Mouse (Mus musculus) liver, postnatal 0 days (tissue): Measurements from ENCODE around the gene Cish. TPM values are rescaled to one million over a fixed set of nuclear protein-coding genes. Genes with fewer than 3 reads are reported as not detected.

ENCODE experiments used
- ATAC-seq: fragments of 200-750 bp; cut with Nextera tagmentation; 2 replicates; pipeline ENCODE4 v1.8.0; 2017; ENCODE audit warnings: mild to moderate bottlenecking, moderate library complexity
- DNase-seq: peaks from one replicate; pipeline ENCODE4 v3.0.0-alpha.2; 2016
- H3K27ac ChIP-seq: fragments of 300-500 bp; sonication (generic); 2 replicates; pipeline ENCODE4 v1.5.1; 2014; ENCODE audit warnings: antibody characterized with exemption, moderate library complexity, mild to moderate bottlenecking, low read depth
- H3K27me3 ChIP-seq: fragments of 300-500 bp; sonication (generic); 2 replicates; pipeline ENCODE4 v1.6.1; 2014; ENCODE audit warnings: low read length, control low read depth, mixed read lengths; ENCODE audit not compliant: insufficient read depth
- H3K36me3 ChIP-seq: fragments of 300-500 bp; sonication (generic); replicated peaks from 2 replicates; pipeline ENCODE4 v1.6.1; 2014; ENCODE audit warnings: mild to moderate bottlenecking, control low read depth, low read length, moderate library complexity, mixed read lengths; ENCODE audit not compliant: insufficient read depth
- H3K4me1 ChIP-seq: fragments of 300-500 bp; sonication (generic); 2 replicates; pipeline ENCODE4 v1.6.1; 2014; ENCODE audit warnings: antibody characterized with exemption, mild to moderate bottlenecking, control low read depth; ENCODE audit not compliant: insufficient read depth
- H3K4me2 ChIP-seq: fragments of 300-500 bp; sonication (generic); 2 replicates; pipeline ENCODE4 v1.6.1; 2014; ENCODE audit warnings: low read depth, mild to moderate bottlenecking, low read length, moderate library complexity, mixed read lengths
- H3K4me3 ChIP-seq: fragments of 300-500 bp; sonication (generic); 2 replicates; pipeline ENCODE4 v1.5.1; 2014; ENCODE audit warnings: low read depth, low read length
- H3K9ac ChIP-seq: fragments of 300-500 bp; sonication (generic); replicated peaks from 2 replicates; pipeline ENCODE4 v1.6.1; 2014; ENCODE audit warnings: mild to moderate bottlenecking, moderate library complexity
- H3K9me3 ChIP-seq: fragments of 300-500 bp; sonication (generic); 2 replicates; pipeline ENCODE4 v1.6.1; 2016; ENCODE audit warnings: mild to moderate bottlenecking, control low read depth, low read length, mixed read lengths
- CTCF ChIP-seq: sonication (generic); IDR thresholded peaks from 2 replicates; pipeline ENCODE4 v1.5.1; 2016; ENCODE audit warnings: antibody characterized with exemption, low read depth
- EP300 ChIP-seq: IDR thresholded peaks from 2 replicates; pipeline ENCODE4 v1.6.1; 2016; ENCODE audit warnings: antibody characterized with exemption, low read depth, mild to moderate bottlenecking
- whole genome bisulfite sequencing: fragments of 180-500 bp; shearing (Covaris S2); extraction: QIAGEN DNeasy Blood & Tissue Kit; methylation state at CpG from one replicate; pipeline ENCODE4 v1.1.7; 2014; ENCODE audit not compliant: insufficient replicate concordance; 5-methylcytosine and 5-hydroxymethylcytosine counted together
- polyA plus RNA-seq: library from polyadenylated mRNA; unstranded; fragments of >200 nt; fragmentation: Nextera tagmentation; extraction: Ambion mirVana; gene quantifications from 2 replicates; pipeline ENCODE4 v1.2.1, GENCODE M21; 2015

Cish gene
- polyA plus RNA-seq, 1 experiment from 2014 or later, result 21.9 TPM

- 67% methylated on average over 3 of the region's 3 CpGs for WGBS
- DNase-seq, result no peak
- TF ChIP-seq EP300, result no peak
- no peak for TF ChIP-seq CTCF
- no peak overlapping the region for H3K4me3 ChIP-seq
- no peaks in the 10 kb centered on the region for H3K9me3 ChIP-seq
- no peaks in the 10 kb centered on the region for H3K27me3 ChIP-seq
- H3K27ac ChIP-seq, result no peak overlapping the region
- no peak for ATAC-seq
- no peak overlapping the region for H3K4me2 ChIP-seq
- peaks cover 5% of the 10 kb centered on the region; the same call in 1 of the 2 replicates for H3K36me3 ChIP-seq
- no peak overlapping the region for H3K9ac ChIP-seq
- no peaks in the 10 kb centered on the region for H3K4me1 ChIP-seq
Observed at GRCm38 (mm10) chr9:107255596-107255995, 40.2 kb upstream of the Cish start.

- DNase-seq (no peak), ATAC-seq (no peak)
- H3K4me1 ChIP-seq, result no peaks in the 10 kb centered on the region
- peaks cover 5% of the 10 kb centered on the region; the same call in 1 of the 2 replicates for H3K36me3 ChIP-seq
- no peak overlapping the region for H3K4me2 ChIP-seq
- 81% methylated on average over 6 of the region's 6 CpGs for WGBS
- no peaks in the 10 kb centered on the region for H3K27me3 ChIP-seq
- no peaks in the 10 kb centered on the region for H3K9me3 ChIP-seq
- H3K9ac ChIP-seq, result no peak overlapping the region
- TF ChIP-seq CTCF, result no peak
- H3K27ac ChIP-seq, result no peak overlapping the region
- no peak overlapping the region for H3K4me3 ChIP-seq
Observed at GRCm38 (mm10) chr9:107259571-107259970, 36.3 kb upstream of the Cish start.

DNA sequence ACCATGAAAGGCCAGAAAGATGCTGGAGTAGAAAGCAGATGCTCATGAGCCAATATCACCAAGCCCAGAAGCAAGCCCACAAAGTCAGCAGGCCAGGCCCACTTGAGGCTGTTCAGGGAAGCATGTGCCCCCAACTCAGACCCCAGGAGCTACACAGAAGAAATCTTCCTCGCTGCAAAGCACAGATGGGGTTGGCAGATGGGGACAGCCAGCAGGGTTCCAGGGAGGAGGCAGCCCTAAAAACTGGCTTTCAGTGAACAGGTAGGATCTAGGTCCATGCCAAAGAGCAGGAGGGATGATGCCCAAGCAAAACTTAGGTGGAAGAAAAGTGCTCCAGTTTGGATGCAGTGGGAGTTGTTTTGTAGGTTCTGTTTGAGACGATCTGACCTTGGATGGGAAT lies 35.4 kb upstream of the Cish start:
- H3K4me2 ChIP-seq, result no peak overlapping the region
- no peak overlapping the region for H3K27ac ChIP-seq
- H3K27me3 ChIP-seq, result no peaks in the 10 kb centered on the region
- 54% methylated on average over 2 of the region's 2 CpGs for WGBS
- H3K4me1 ChIP-seq, result no peaks in the 10 kb centered on the region
- H3K4me3 ChIP-seq, result no peak overlapping the region
- no peak for TF ChIP-seq EP300
- TF ChIP-seq CTCF, result no peak
- no peak for DNase-seq
- no peaks in the 10 kb centered on the region for H3K9me3 ChIP-seq
- no peak overlapping the region for H3K9ac ChIP-seq
- H3K36me3 ChIP-seq, result 0 out of 2 replicates have a peak, but pooled peaks cover 5% of the 10 kb centered on the region
- ATAC-seq, result no peak

- no peak overlapping the region for H3K27ac ChIP-seq
- H3K4me1 ChIP-seq, result no peaks in the 10 kb centered on the region
- H3K4me2 ChIP-seq, result no peak overlapping the region
- H3K36me3 ChIP-seq, result 0 out of 2 replicates have a peak, but pooled peaks cover 5% of the 10 kb centered on the region
- 29% methylated on average over 8 of the region's 8 CpGs for WGBS
- TF ChIP-seq CTCF (no peak), EP300 (no peak)
- ATAC-seq, result no peak
- no peaks in the 10 kb centered on the region for H3K27me3 ChIP-seq
- no peak overlapping the region for H3K4me3 ChIP-seq
- no peak for DNase-seq
- no peaks in the 10 kb centered on the region for H3K9me3 ChIP-seq
- no peak overlapping the region for H3K9ac ChIP-seq
Observed at GRCm38 (mm10) chr9:107260836-107261235, 35.0 kb upstream of the Cish start.

DNA sequence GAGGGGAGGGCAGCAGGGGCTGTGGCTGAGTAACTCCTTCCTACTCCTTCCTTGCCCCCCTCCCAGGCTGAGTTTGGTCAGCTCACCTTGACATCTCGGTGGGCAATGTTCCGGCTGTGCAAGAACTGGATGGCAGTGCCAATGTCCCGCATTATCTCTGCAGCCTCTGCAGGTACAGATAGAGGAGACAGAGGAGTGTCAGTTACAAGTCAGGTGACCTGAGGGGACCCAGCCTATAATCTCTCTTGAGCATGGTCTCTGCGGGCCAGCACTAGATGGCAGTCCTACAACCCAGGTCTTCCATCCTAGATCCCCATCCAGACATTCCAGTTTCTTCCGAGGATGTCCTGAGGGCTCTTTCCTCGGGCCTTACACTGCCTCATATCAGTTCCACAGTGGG lies 34.0 kb upstream of the Cish start:
- H3K9me3 ChIP-seq, result no peaks in the 10 kb centered on the region
- no peak for TF ChIP-seq EP300
- no peak for TF ChIP-seq CTCF
- 0 out of 2 replicates have a peak, but pooled peaks cover 4% of the 10 kb centered on the region for H3K36me3 ChIP-seq
- 59% methylated on average over 6 of the region's 6 CpGs for WGBS
- H3K4me1 ChIP-seq, result no peaks in the 10 kb centered on the region
- no peak for DNase-seq
- no peaks in the 10 kb centered on the region for H3K27me3 ChIP-seq
- no peak overlapping the region for H3K4me3 ChIP-seq
- no peak overlapping the region for H3K27ac ChIP-seq
- H3K4me2 ChIP-seq, result no peak overlapping the region
- no peak for ATAC-seq
- no peak overlapping the region for H3K9ac ChIP-seq

- ATAC-seq (no peak), DNase-seq (no peak)
- no peaks in the 10 kb centered on the region for H3K27me3 ChIP-seq
- H3K4me3 ChIP-seq, result no peak overlapping the region
- 81% methylated on average over 7 of the region's 7 CpGs for WGBS
- H3K4me1 ChIP-seq, result 0 out of 2 replicates have a peak, but pooled peaks cover 3% of the 10 kb centered on the region
- H3K27ac ChIP-seq, result no peak overlapping the region
- TF ChIP-seq CTCF (no peak), EP300 (no peak)
- H3K4me2 ChIP-seq, result no peak overlapping the region
- H3K9ac ChIP-seq, result no peak overlapping the region
- H3K36me3 ChIP-seq, result no peaks in the 10 kb centered on the region
- H3K9me3 ChIP-seq, result no peaks in the 10 kb centered on the region
Observed at GRCm38 (mm10) chr9:107262375-107262774, 33.5 kb upstream of the Cish start.

GRCm38 (mm10) chr9:107263912-107264311 lies 31.9 kb upstream of the Cish start:
- Histone ChIP-seq H3K4me2 (no peak overlapping the region), H3K4me3 (no peak overlapping the region), H3K9me3 (no peaks in the 10 kb centered on the region), H3K4me1 (0 out of 2 replicates have a peak, but pooled peaks cover 3% of the 10 kb centered on the region), H3K27ac (no peak overlapping the region), H3K36me3 (no peaks in the 10 kb centered on the region), H3K27me3 (no peaks in the 10 kb centered on the region), H3K9ac (no peak overlapping the region)
- 70% methylated on average over 5 of the region's 5 CpGs for WGBS
- no peak for DNase-seq
- no peak for ATAC-seq
- no peak for TF ChIP-seq CTCF
- TF ChIP-seq EP300, result no peak
